Mouse (Mus musculus) heart, postnatal 0 days (tissue): ENCODE measurements around the gene Tlk1. TPM values are rescaled to one million over a fixed set of nuclear protein-coding genes. Genes with fewer than 3 reads are reported as not detected.

Experiments used
- ATAC-seq: fragments of 200-750 bp; cut with Nextera tagmentation; 2 replicates; pipeline ENCODE4 v1.8.0; 2017; ENCODE audit warnings: low read depth, moderate number of reproducible peaks, moderate library complexity; ENCODE audit not compliant: insufficient read depth
- DNase-seq: peaks from one replicate; pipeline ENCODE4 v3.0.0-alpha.2; 2016; ENCODE audit warnings: low spot score
- H3K27ac ChIP-seq: fragments of 300-500 bp; sonication (generic); 2 replicates; pipeline ENCODE4 v1.5.1; 2014; ENCODE audit warnings: low read depth, mild to moderate bottlenecking
- H3K27me3 ChIP-seq: fragments of 300-500 bp; sonication (generic); 2 replicates; pipeline ENCODE4 v1.6.1; 2014; ENCODE audit warnings: low read length, mixed read lengths; ENCODE audit not compliant: control insufficient read depth, insufficient read depth
- H3K36me3 ChIP-seq: fragments of 300-500 bp; sonication (generic); replicated peaks from 2 replicates; pipeline ENCODE4 v1.6.1; 2014; ENCODE audit warnings: low read length, mixed read lengths; ENCODE audit not compliant: control insufficient read depth, insufficient read depth
- H3K4me1 ChIP-seq: fragments of 300-500 bp; sonication (generic); 2 replicates; pipeline ENCODE4 v1.6.1; 2014; ENCODE audit warnings: antibody characterized with exemption; ENCODE audit not compliant: control insufficient read depth, insufficient read depth
- H3K4me2 ChIP-seq: fragments of 300-500 bp; sonication (generic); 2 replicates; pipeline ENCODE4 v1.6.1; 2014; ENCODE audit warnings: low read depth, mild to moderate bottlenecking, low read length, moderate library complexity
- H3K4me3 ChIP-seq: fragments of 300-500 bp; sonication (generic); 2 replicates; pipeline ENCODE4 v1.5.1; 2014; ENCODE audit warnings: low read depth, low read length
- H3K9ac ChIP-seq: fragments of 300-500 bp; sonication (generic); replicated peaks from 2 replicates; pipeline ENCODE4 v1.6.1; 2014; ENCODE audit warnings: low read depth, low read length, mixed read lengths
- H3K9me3 ChIP-seq: fragments of 300-500 bp; sonication (generic); replicated peaks from 2 replicates; pipeline ENCODE4 v1.6.1; 2016; ENCODE audit warnings: low read length; ENCODE audit not compliant: control insufficient read depth
- CTCF ChIP-seq: IDR thresholded peaks from 2 replicates; pipeline ENCODE4 v1.5.1; 2016; ENCODE audit warnings: antibody characterized with exemption, control low read depth, low read depth
- EP300 ChIP-seq: IDR thresholded peaks from 2 replicates; pipeline ENCODE4 v1.6.1; 2016; ENCODE audit warnings: antibody characterized with exemption, low read depth
- WGBS: fragments of 180-500 bp; shearing (Covaris S2); extraction: QIAGEN DNeasy Blood & Tissue Kit; methylation state at CpG from one replicate; pipeline ENCODE4 v1.1.7; 2014; 5-methylcytosine and 5-hydroxymethylcytosine counted together
- polyA plus RNA-seq: library from polyadenylated mRNA; unstranded; fragments of >200 nt; fragmentation: Nextera tagmentation; extraction: Ambion mirVana; gene quantifications from 2 replicates; pipeline ENCODE4 v1.2.1, GENCODE M21; 2015
- total RNA-seq: library from RNA; depleted of rRNA; stranded (reverse); fragments of >200 nt; gene quantifications from 2 replicates; pipeline ENCODE4 v1.2.3, GENCODE M21; 2014; ENCODE audit warnings: low replicate concordance

Gene Tlk1
- total and polyA plus RNA-seq, 2 experiments from 2014 or later, result 17.9 to 32.6 TPM

- Histone ChIP-seq H3K9ac (no peak overlapping the region), H3K36me3 (no peaks in the 10 kb centered on the region), H3K4me3 (no peak overlapping the region), H3K27ac (no peak overlapping the region), H3K9me3 (no peaks in the 10 kb centered on the region), H3K4me2 (no peak overlapping the region), H3K27me3 (no peaks in the 10 kb centered on the region), H3K4me1 (peaks cover 10% of the 10 kb centered on the region; the same call in 1 of the 2 replicates)
- ATAC-seq (no peak), DNase-seq (no peak)
- 46% methylated on average over 13 of the region's 13 CpGs for WGBS
- TF ChIP-seq CTCF, result no peak
- no peak for TF ChIP-seq EP300
Measured at GRCm38 (mm10) chr2:70842049-70842618, 16.6 kb upstream of the Tlk1 start.

GRCm38 (mm10) chr2:70838536-70839216, 13.1 kb upstream of the Tlk1 start:
- Histone ChIP-seq H3K36me3 (no peaks in the 10 kb centered on the region), H3K4me1 (peaks cover 10% of the 10 kb centered on the region; the same call in 1 of the 2 replicates), H3K9ac (no peak overlapping the region), H3K27ac (no peak overlapping the region), H3K27me3 (no peaks in the 10 kb centered on the region), H3K4me2 (peak overlapping the region; percentile 45), H3K9me3 (no peaks in the 10 kb centered on the region), H3K4me3 (no peak overlapping the region)
- DNase-seq (no peak), ATAC-seq (no peak)
- TF ChIP-seq EP300 (no peak), CTCF (no peak)
- WGBS, result 14% methylated on average over 12 of the region's 12 CpGs

- Histone ChIP-seq H3K4me1 (peaks cover 4% of the 10 kb centered on the region; the same call in 1 of the 2 replicates), H3K9me3 (no peaks in the 10 kb centered on the region), H3K27me3 (no peaks in the 10 kb centered on the region), H3K27ac (no peak overlapping the region), H3K4me3 (no peak overlapping the region), H3K4me2 (no peak overlapping the region), H3K9ac (no peak overlapping the region), H3K36me3 (no peaks in the 10 kb centered on the region)
- ATAC-seq (no peak), DNase-seq (no peak)
- 50% methylated on average over 4 of the region's 4 CpGs for WGBS
- no peak for TF ChIP-seq EP300
- TF ChIP-seq CTCF, result no peak
Measured at GRCm38 (mm10) chr2:70836306-70836651, 10.8 kb upstream of the Tlk1 start.

GRCm38 (mm10) chr2:70835641-70836305, 10.2 kb upstream of the Tlk1 start:
- ATAC-seq (no peak), DNase-seq (no peak)
- H3K4me1 ChIP-seq, result peaks cover 4% of the 10 kb centered on the region; the same call in 1 of the 2 replicates
- WGBS, result 52% methylated on average over 9 of the region's 9 CpGs
- H3K27ac ChIP-seq, result no peak overlapping the region
- H3K4me3 ChIP-seq, result 0 out of 2 replicates have a peak overlapping the region, but pooled peaks have one; percentile 7
- H3K4me2 ChIP-seq, result peak overlapping the region; percentile 20; the same call in 1 of the 2 replicates
- TF ChIP-seq EP300, result no peak
- no peak for TF ChIP-seq CTCF
- no peaks in the 10 kb centered on the region for H3K27me3 ChIP-seq
- H3K9ac ChIP-seq, result no peak overlapping the region; the same call in 1 of the 2 replicates
- no peaks in the 10 kb centered on the region for H3K9me3 ChIP-seq
- H3K36me3 ChIP-seq, result no peaks in the 10 kb centered on the region

GRCm38 (mm10) chr2:70835209-70835608, 9.7 kb upstream of the Tlk1 start:
- Histone ChIP-seq H3K4me1 (peaks cover 4% of the 10 kb centered on the region; the same call in 1 of the 2 replicates), H3K4me3 (no peak overlapping the region), H3K27ac (no peak overlapping the region), H3K9ac (no peak overlapping the region), H3K36me3 (no peaks in the 10 kb centered on the region), H3K9me3 (no peaks in the 10 kb centered on the region), H3K27me3 (no peaks in the 10 kb centered on the region), H3K4me2 (peak overlapping the region; percentile 20; the same call in 1 of the 2 replicates)
- no peak for DNase-seq
- 80% methylated on average over 2 of the region's 2 CpGs for WGBS
- ATAC-seq, result no peak
- TF ChIP-seq CTCF (no peak), EP300 (no peak)
